Mouse (Mus musculus) ES-Bruce4 (cell line): ENCODE results near the gene Atg7. TPM values are rescaled to one million over a fixed set of nuclear protein-coding genes. Genes with fewer than 3 reads are reported as not detected.

Source experiments
- H3K27ac ChIP-seq: 2 replicates; pipeline ENCODE4 v1.5.1; 2012; ENCODE audit warnings: low read length, inconsistent platforms; ENCODE audit not compliant: insufficient read depth
- H3K27me3 ChIP-seq: 2 replicates; pipeline ENCODE4 v1.6.1; 2012; ENCODE audit warnings: mild to moderate bottlenecking, low read length, inconsistent platforms; ENCODE audit not compliant: control insufficient read depth, poor library complexity, insufficient read depth, severe bottlenecking
- H3K36me3 ChIP-seq: 2 replicates; pipeline ENCODE4 v1.6.1; 2012; ENCODE audit warnings: inconsistent platforms, mild to moderate bottlenecking, low read length, moderate library complexity; ENCODE audit not compliant: control insufficient read depth, poor library complexity, insufficient read depth, severe bottlenecking
- H3K4me1 ChIP-seq: one replicate; pipeline ENCODE4 v1.8.1; 2011; ENCODE audit warnings: low read length; ENCODE audit not compliant: control insufficient read depth, insufficient read depth
- H3K4me3 ChIP-seq: 2 replicates; pipeline ENCODE4 v1.5.1; 2011; ENCODE audit warnings: low read depth, mild to moderate bottlenecking, low read length
- H3K9ac ChIP-seq: 2 replicates; pipeline ENCODE4 v1.6.1; 2012; ENCODE audit warnings: low read depth, mild to moderate bottlenecking, inconsistent platforms; ENCODE audit not compliant: poor library complexity, severe bottlenecking
- H3K9me3 ChIP-seq: replicated peaks from 2 replicates; pipeline ENCODE4 v1.6.1; 2012; ENCODE audit warnings: mild to moderate bottlenecking, low read length, inconsistent platforms; ENCODE audit not compliant: control insufficient read depth, poor library complexity, insufficient read depth, severe bottlenecking
- CTCF ChIP-seq: IDR thresholded peaks from one replicate; pipeline ENCODE4 v1.8.1; 2011; ENCODE audit warnings: low read depth, low read length
- EP300 ChIP-seq: IDR thresholded peaks from 2 replicates; pipeline ENCODE4 v1.6.1; 2011; ENCODE audit warnings: low read depth, low read length; ENCODE audit not compliant: insufficient read depth
- POLR2A ChIP-seq: IDR thresholded peaks from one replicate; pipeline ENCODE4 v1.8.1; 2011; ENCODE audit warnings: low read length; ENCODE audit not compliant: insufficient read depth
- polyA plus RNA-seq: library from polyadenylated mRNA; stranded (reverse); fragments of >200 nt; gene quantifications from 2 replicates; pipeline ENCODE4 v1.2.4, GENCODE M21; 2011; ENCODE audit warnings: low read depth; ENCODE audit not compliant: missing spikeins, insufficient read depth, insufficient read length

Atg7 gene
- polyA plus RNA-seq, 1 experiment: 18.0 TPM

DNA sequence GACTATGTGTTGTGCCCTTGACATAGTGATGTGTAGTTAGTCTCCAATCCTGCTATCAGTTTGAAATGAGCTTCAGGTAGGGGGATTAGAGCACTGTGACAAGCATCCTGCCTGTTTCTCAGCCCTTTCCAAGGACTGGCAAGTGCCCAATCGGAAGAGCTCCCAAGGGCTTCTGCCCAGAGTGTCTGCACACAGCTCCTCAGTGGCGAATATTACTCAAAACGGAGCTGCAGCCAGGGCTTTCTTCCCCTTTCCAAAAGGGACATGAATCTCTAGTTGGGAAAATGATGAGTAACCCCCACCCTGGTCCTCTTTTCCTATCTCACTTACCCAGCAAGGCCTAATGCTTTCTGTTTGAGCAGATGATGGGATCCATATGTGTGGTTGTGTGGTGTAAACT, 90.8 kb downstream of the Atg7 start:
- no peaks in the 10 kb centered on the region for H3K27me3 ChIP-seq

DNA sequence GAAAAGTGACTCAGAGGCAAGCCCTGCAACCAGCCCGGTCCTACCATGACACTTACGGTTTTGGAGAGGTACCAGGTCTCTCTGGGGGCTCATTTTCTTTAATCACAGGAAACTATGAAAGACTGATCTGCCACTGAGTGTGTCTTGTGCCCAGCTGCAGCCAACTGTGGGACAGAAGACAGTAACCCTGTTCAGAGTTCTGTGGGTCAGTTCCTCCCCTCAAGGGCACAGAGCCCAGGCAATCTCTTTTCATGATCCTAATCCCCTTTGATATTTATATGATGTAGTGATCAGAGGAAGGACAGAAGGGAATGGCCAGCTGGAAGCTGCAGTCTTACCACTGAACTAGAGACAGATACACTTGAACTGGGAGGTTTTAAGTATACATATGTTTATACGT, 92.2 kb downstream of the Atg7 start:
- Histone ChIP-seq H3K36me3 (no peaks in the 10 kb centered on the region), H3K9ac (no peak overlapping the region), H3K4me1 (no peaks in the 10 kb centered on the region), H3K27ac (no peak overlapping the region), H3K9me3 (no peaks in the 10 kb centered on the region), H3K27me3 (no peaks in the 10 kb centered on the region), H3K4me3 (no peak overlapping the region)
- TF ChIP-seq EP300 (no peak), POLR2A (no peak), CTCF (no peak)

More for the DNA sequence above, 90.8 kb downstream of the Atg7 start:
- no peaks in the 10 kb centered on the region for H3K9me3 ChIP-seq
- no peaks in the 10 kb centered on the region for H3K4me1 ChIP-seq
- no peak overlapping the region for H3K27ac ChIP-seq
- no peak for TF ChIP-seq EP300
- TF ChIP-seq CTCF: no peak
- no peak for TF ChIP-seq POLR2A
- no peaks in the 10 kb centered on the region for H3K36me3 ChIP-seq
- H3K4me3 ChIP-seq: no peak overlapping the region
- H3K9ac ChIP-seq: no peak overlapping the region

DNA sequence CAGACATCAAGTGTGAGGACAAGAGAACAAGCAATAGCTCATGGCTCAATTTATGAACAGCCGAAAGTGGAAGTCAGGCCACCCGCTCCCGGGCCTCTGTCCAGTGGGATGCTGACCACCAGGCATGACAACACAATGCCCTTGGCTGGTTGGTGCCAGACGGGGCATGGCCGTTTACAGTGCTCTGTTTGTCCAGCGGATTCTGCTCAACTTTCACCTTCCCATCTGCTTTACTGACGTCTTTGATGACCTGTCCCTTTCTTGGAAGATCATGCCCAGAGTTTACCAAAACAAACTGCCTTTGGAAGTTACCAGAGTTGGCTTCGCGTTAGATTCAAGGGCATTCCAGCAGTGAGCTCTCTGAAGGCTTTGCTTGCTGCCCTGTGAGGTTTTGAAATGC, 93.5 kb downstream of the Atg7 start:
- Histone ChIP-seq H3K4me3 (no peak overlapping the region), H3K9me3 (no peaks in the 10 kb centered on the region), H3K27me3 (no peaks in the 10 kb centered on the region), H3K36me3 (no peaks in the 10 kb centered on the region), H3K4me1 (no peaks in the 10 kb centered on the region), H3K27ac (no peak overlapping the region), H3K9ac (no peak overlapping the region)
- TF ChIP-seq POLR2A: no peak
- TF ChIP-seq CTCF: no peak
- no peak for TF ChIP-seq EP300

DNA sequence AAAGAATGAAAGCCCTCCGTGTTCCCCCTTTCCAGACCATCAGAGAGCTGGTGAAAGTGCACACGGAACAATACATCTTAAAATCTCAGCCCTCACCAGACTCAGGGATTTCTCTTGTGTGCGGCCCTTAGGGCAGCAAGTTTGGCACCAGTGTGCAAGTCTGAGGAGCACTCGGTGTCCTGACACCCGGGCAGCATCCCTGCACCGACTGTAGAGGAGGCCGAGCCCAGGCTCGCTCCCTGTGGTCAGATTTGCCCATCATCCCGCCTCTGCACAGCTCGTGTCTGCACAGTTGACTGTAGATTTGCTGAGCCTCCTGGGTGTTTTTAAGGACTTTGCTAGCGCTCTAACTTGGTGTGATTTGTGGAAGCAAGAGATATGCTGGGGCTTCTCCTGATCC, 94.3 kb downstream of the Atg7 start:
- H3K9ac ChIP-seq: no peak overlapping the region
- H3K27me3 ChIP-seq: no peaks in the 10 kb centered on the region
- H3K27ac ChIP-seq: no peak overlapping the region
- H3K36me3 ChIP-seq: no peaks in the 10 kb centered on the region
- no peak overlapping the region for H3K4me3 ChIP-seq
- TF ChIP-seq EP300: no peak
- no peak for TF ChIP-seq CTCF
- no peak for TF ChIP-seq POLR2A
- no peaks in the 10 kb centered on the region for H3K9me3 ChIP-seq
- no peaks in the 10 kb centered on the region for H3K4me1 ChIP-seq

DNA sequence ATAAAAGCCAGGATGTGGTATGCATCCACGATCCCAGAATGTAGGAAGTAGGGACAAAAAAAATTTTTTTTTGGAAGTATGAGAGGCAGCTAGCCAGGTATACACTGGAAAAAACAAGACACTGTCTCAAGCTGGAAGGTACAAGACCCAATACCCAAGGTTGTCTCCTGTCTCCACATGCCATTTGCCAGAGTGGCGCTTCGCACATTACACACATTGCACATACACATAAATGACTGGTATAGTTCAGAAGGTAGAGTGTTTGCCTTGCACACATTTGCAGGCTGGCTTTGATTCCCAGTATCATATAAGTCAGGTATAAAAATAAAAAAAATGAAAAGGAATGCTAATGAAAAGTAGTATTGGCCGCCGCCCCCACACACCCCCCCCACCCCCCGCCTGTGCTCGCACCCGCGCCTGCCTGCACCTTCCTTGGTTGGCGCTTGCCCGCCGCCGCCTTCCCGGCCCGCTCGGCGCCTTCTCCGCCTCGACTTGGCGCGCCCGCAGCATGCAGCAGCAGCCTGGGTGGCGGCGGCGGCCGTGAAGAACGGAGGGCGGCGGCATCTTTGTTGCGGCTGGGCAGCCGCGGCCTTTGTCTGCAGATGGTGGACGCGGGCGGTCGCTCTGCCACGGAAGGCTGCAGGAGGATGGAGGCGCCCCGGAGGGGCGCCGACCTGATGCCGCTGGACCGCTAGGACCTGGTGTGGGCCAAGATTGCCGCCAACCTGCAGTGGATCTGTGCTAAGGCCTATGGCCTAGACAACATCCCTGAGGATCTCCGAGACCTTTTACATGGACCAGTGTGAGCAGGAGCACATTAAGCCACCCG, 95.2 kb downstream of the Atg7 start:
- peak overlapping the region; percentile 47 for H3K4me3 ChIP-seq
- TF ChIP-seq EP300 (no peak), POLR2A (no peak), CTCF (no peak)
- no peaks in the 10 kb centered on the region for H3K27me3 ChIP-seq
- H3K36me3 ChIP-seq: no peaks in the 10 kb centered on the region
- no peaks in the 10 kb centered on the region for H3K4me1 ChIP-seq
- H3K27ac ChIP-seq: no peak overlapping the region
- H3K9ac ChIP-seq: peak overlapping the region; percentile 53
- no peaks in the 10 kb centered on the region for H3K9me3 ChIP-seq

DNA sequence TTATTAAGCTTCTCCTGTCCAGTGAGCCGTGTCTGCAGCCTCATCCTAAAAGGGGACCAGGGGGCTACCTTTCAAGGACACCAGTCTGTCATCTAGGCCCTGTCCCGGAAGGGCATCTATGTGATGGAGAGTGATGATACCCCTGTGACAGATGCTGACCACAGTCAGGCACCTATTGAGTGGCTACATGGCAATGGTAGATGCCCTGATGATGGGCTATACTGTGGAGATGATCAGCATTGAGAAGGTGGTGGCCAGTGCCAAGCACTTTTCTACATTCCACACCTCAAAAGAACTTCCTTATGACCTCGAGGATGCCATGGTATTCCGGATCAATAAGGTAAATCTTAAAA, 95.8 kb downstream of the Atg7 start:
- TF ChIP-seq POLR2A: no peak
- TF ChIP-seq EP300: no peak
- TF ChIP-seq CTCF: no peak
- peak overlapping the region; percentile 47; the same call in 1 of the 2 replicates for H3K4me3 ChIP-seq
- no peaks in the 10 kb centered on the region for H3K27me3 ChIP-seq
- H3K9ac ChIP-seq: no peak overlapping the region
- no peaks in the 10 kb centered on the region for H3K9me3 ChIP-seq
- no peak overlapping the region for H3K27ac ChIP-seq
- no peaks in the 10 kb centered on the region for H3K36me3 ChIP-seq
- no peaks in the 10 kb centered on the region for H3K4me1 ChIP-seq
